In genomic region chr11:104322142-104322541, GRCm38 (mm10) we compare ENCODE assay signal across 18 mouse cellular contexts.
DNase-seq lines count a peak whose midpoint lies in the region; TF ChIP-seq lines count a peak whose summit lies in the region.
"Had no signal": no experiment of that assay in that cellular context is flagged by ENCODE, and none has a peak within 500 bp of the region (broad histone marks: within the 10 kb centered on the region; RNA-seq: fewer than 3 reads in every experiment).

No protein-coding gene starts in this region.

- 0 out of 2 replicates have a peak overlapping the region, but pooled peaks have one; percentile 7 for H3K27ac ChIP-seq in left cerebral cortex, adult 2 months
- no peak overlapping the region for H3K27ac ChIP-seq in ES-E14 (ENCODE audit: insufficient read depth, low read depth, low read length, poor library complexity, severe bottlenecking)
- H3K27ac ChIP-seq: embryonic facial prominence, embryonic 10.5 days; embryonic facial prominence, embryonic 12.5 days; forebrain, embryonic 13.5 days; forebrain, embryonic 15.5 days had no signal

- no peak overlapping the region for H3K9ac ChIP-seq in ES-E14 (ENCODE audit: insufficient read depth, low read depth, low read length, poor library complexity, severe bottlenecking)
- H3K9ac ChIP-seq: embryonic facial prominence, embryonic 12.5 days; forebrain, embryonic 13.5 days; forebrain, embryonic 15.5 days; forebrain, postnatal 0 days had no signal

- H3K4me1 ChIP-seq in ES-E14 (ENCODE audit: control insufficient read depth in 2 of 2, insufficient read depth in 2 of 2, low read length in 2 of 2, poor library complexity in 1 of 2), result peaks cover 8 to 20% of the 10 kb centered on the region in 2 experiments; a peak in 3 of 4 replicates

- in situ Hi-C loops in ES-E14 (cut with MboI; ENCODE audit: low sequenced_read_pairs in 2 of 2, unreplicated experiment in 2 of 2), result no loop called here

- no peak for TF ChIP-seq CTCF in left cerebral cortex, adult 2 months (IDR thresholded peaks at IDR 0.05)

- no peak for DNase-seq in left cerebral cortex, adult 2 months (ENCODE audit: extremely low spot score in 1 of 2, low spot score in 2 of 2)
- DNase-seq in left cerebral cortex, postnatal 25 days (ENCODE audit: low spot score in 2 of 2), result no peak
- DNase-seq in ES-E14 (ENCODE audit: low read depth, low spot score), result no peak
- no peak for DNase-seq in kidney, postnatal 25 days
- DNase-seq in urinary bladder, adult 18-20 months (ENCODE audit: low spot score in 2 of 2), result no peak
- DNase-seq: adrenal gland, adult 8-10 months; adrenal gland, postnatal 14 days; adrenal gland, postnatal 36 days; cerebellum, adult 11-12 months; cerebellum, adult 2 months; cerebellum, adult 9-10 months; cerebellum, postnatal 10 days; cerebellum, postnatal 25 days; forebrain, postnatal 0 days had no signal

- intact Hi-C loops in left cerebral cortex, adult 2 months (cut with DNase I), result no loop called here
- intact Hi-C loops in left cerebral cortex, postnatal 25 days (cut with DNase I), result no loop called here

- H3K4me3 ChIP-seq in left cerebral cortex, adult 2 months, result no peak overlapping the region
- no peak overlapping the region for H3K4me3 ChIP-seq in ES-E14 (ENCODE audit: insufficient read depth in 1 of 2, low read depth in 1 of 2, low read length in 2 of 2, poor library complexity in 1 of 2, severe bottlenecking in 1 of 2)
- H3K4me3 ChIP-seq: embryonic facial prominence, embryonic 10.5 days; embryonic facial prominence, embryonic 12.5 days; forebrain, embryonic 13.5 days; forebrain, embryonic 15.5 days had no signal

- no peaks in the 10 kb centered on the region for H3K9me3 ChIP-seq in ES-E14 (ENCODE audit: control insufficient read depth, insufficient read depth, low read depth, low read length)
- H3K9me3 ChIP-seq: embryonic facial prominence, embryonic 10.5 days; embryonic facial prominence, embryonic 12.5 days; forebrain, embryonic 13.5 days; forebrain, embryonic 15.5 days had no signal

- H3K36me3 ChIP-seq in ES-E14 (ENCODE audit: control insufficient read depth, insufficient read depth, low read length, poor library complexity, severe bottlenecking), result no peaks in the 10 kb centered on the region; the same call in 1 of the 2 replicates
- H3K36me3 ChIP-seq: embryonic facial prominence, embryonic 10.5 days; embryonic facial prominence, embryonic 12.5 days had no signal

TF ChIP-seq in ES-E14, 5 proteins besides CTCF, POLR2A, EP300 and RAD21:
- TF ChIP-seq MAFK (IDR thresholded peaks at IDR 0.05; ENCODE audit: insufficient read depth, low read depth, low read length), result no peak
- TF ChIP-seq ZNF384 (IDR thresholded peaks at IDR 0.05; ENCODE audit: low read depth, low read length), result peak; percentile 95
